Mouse (Mus musculus) liver, embryonic 16.5 days (tissue): ENCODE results near the gene Twist1. TPM values are rescaled to one million over a fixed set of nuclear protein-coding genes. Genes with fewer than 3 reads are reported as not detected.

ENCODE experiments used
- ATAC-seq: fragments of 200-750 bp; cut with Nextera tagmentation; 2 replicates; pipeline ENCODE4 v1.8.0; 2017; ENCODE audit warnings: low read depth, mild to moderate bottlenecking, moderate number of reproducible peaks, moderate library complexity
- H3K27ac ChIP-seq: fragments of 300-500 bp; sonication (generic); 2 replicates; pipeline ENCODE4 v1.5.1; 2014; ENCODE audit warnings: mild to moderate bottlenecking, low read length
- H3K27me3 ChIP-seq: fragments of 300-500 bp; sonication (generic); 2 replicates; pipeline ENCODE4 v1.6.1; 2014; ENCODE audit warnings: low read depth, low read length, mixed read lengths; ENCODE audit not compliant: control insufficient read depth, insufficient read depth
- H3K36me3 ChIP-seq: fragments of 300-500 bp; sonication (generic); 2 replicates; pipeline ENCODE4 v1.6.1; 2014; ENCODE audit warnings: mild to moderate bottlenecking; ENCODE audit not compliant: control insufficient read depth, insufficient read depth
- H3K4me1 ChIP-seq: fragments of 300-500 bp; sonication (generic); 2 replicates; pipeline ENCODE4 v1.6.1; 2014; ENCODE audit warnings: low read depth, low read length, mixed read lengths; ENCODE audit not compliant: control insufficient read depth
- H3K4me2 ChIP-seq: fragments of 300-500 bp; sonication (generic); 2 replicates; pipeline ENCODE4 v1.6.1; 2014; ENCODE audit warnings: low read depth, low read length, mixed read lengths
- H3K4me3 ChIP-seq: fragments of 300-500 bp; sonication (generic); 2 replicates; pipeline ENCODE4 v1.5.1; 2014; ENCODE audit warnings: low read depth, mild to moderate bottlenecking, low read length
- H3K9ac ChIP-seq: fragments of 300-500 bp; sonication (generic); 2 replicates; pipeline ENCODE4 v1.6.1; 2014; ENCODE audit warnings: low read depth, low read length
- H3K9me3 ChIP-seq: fragments of 300-500 bp; sonication (generic); replicated peaks from 2 replicates; pipeline ENCODE4 v1.6.1; 2016; ENCODE audit warnings: low read length; ENCODE audit not compliant: control insufficient read depth
- WGBS: fragments of 180-500 bp; shearing (Covaris S2); extraction: QIAGEN DNeasy Blood & Tissue Kit; methylation state at CpG from one replicate; pipeline ENCODE4 v1.1.7; 2014; ENCODE audit not compliant: insufficient replicate concordance; 5-methylcytosine and 5-hydroxymethylcytosine counted together
- polyA plus RNA-seq: library from polyadenylated mRNA; unstranded; fragments of >200 nt; fragmentation: Nextera tagmentation; extraction: Ambion mirVana; gene quantifications from 2 replicates; pipeline ENCODE4 v1.2.1, GENCODE M21; 2015

Gene Twist1
- polyA plus RNA-seq = 0.05 and 0.06 TPM in 2 replicates

- Histone ChIP-seq H3K9ac (no peak within 1 kb of the TSS), H3K4me1 (peaks cover 2% of the 10 kb centered on the region; the same call in 1 of the 2 replicates), H3K27ac (no peak within 1 kb of the TSS), H3K9me3 (no peaks in the 10 kb centered on the region), H3K4me3 (peak within 1 kb of the TSS; percentile 49), H3K36me3 (no peaks in the 10 kb centered on the region), H3K27me3 (peaks cover 70% of the 10 kb centered on the region), H3K4me2 (peak within 1 kb of the TSS; percentile 59)
- WGBS = under 1% methylated on average over 65 of the region's 105 CpGs
- no peak for ATAC-seq
Observed at GRCm38 (mm10) chr12:33957400-33958240, at the start of gene Twist1. Twist1 (plus strand) TSS chr12:33957671.

GRCm38 (mm10) chr12:33926751-33927150 lies 30.7 kb upstream of the Twist1 start:
- Histone ChIP-seq H3K9me3 (no peaks in the 10 kb centered on the region), H3K36me3 (no peaks in the 10 kb centered on the region), H3K9ac (no peak overlapping the region), H3K27me3 (peaks cover 24% of the 10 kb centered on the region), H3K27ac (no peak overlapping the region), H3K4me3 (no peak overlapping the region), H3K4me1 (no peaks in the 10 kb centered on the region), H3K4me2 (no peak overlapping the region)
- 7% methylated on average over 3 of the region's 3 CpGs for WGBS
- ATAC-seq = no peak

GRCm38 (mm10) chr12:33927334-33928098 lies 30.0 kb upstream of the Twist1 start:
- WGBS = 3% methylated on average over 15 of the region's 15 CpGs
- Histone ChIP-seq H3K9ac (no peak overlapping the region), H3K9me3 (no peaks in the 10 kb centered on the region), H3K4me2 (no peak overlapping the region), H3K27me3 (peaks cover 24% of the 10 kb centered on the region), H3K27ac (no peak overlapping the region), H3K4me1 (no peaks in the 10 kb centered on the region), H3K4me3 (no peak overlapping the region), H3K36me3 (no peaks in the 10 kb centered on the region)
- ATAC-seq = no peak

- Histone ChIP-seq H3K9ac (no peak within 1 kb of the TSS), H3K36me3 (no peaks in the 10 kb centered on the region), H3K4me3 (no peak within 1 kb of the TSS), H3K4me2 (no peak within 1 kb of the TSS), H3K4me1 (no peaks in the 10 kb centered on the region), H3K27me3 (peaks cover 24% of the 10 kb centered on the region), H3K27ac (no peak within 1 kb of the TSS), H3K9me3 (no peaks in the 10 kb centered on the region)
- WGBS = 2% methylated on average over 39 of the region's 39 CpGs
- no peak for ATAC-seq
Observed at GRCm38 (mm10) chr12:33928331-33929192, 28.9 kb upstream of the Twist1 start, which contains the start of gene Ferd3l. Ferd3l (plus strand) TSS chr12:33928425.

- Histone ChIP-seq H3K27me3 (peaks cover 36% of the 10 kb centered on the region), H3K4me2 (no peak overlapping the region), H3K4me1 (peaks cover 2% of the 10 kb centered on the region; the same call in 1 of the 2 replicates), H3K9me3 (no peaks in the 10 kb centered on the region), H3K4me3 (no peak overlapping the region), H3K9ac (no peak overlapping the region), H3K36me3 (no peaks in the 10 kb centered on the region), H3K27ac (no peak overlapping the region)
- ATAC-seq = no peak
- WGBS = 5% methylated on average over 3 of the region's 3 CpGs
Observed at GRCm38 (mm10) chr12:33952843-33953242, 4.6 kb upstream of the Twist1 start.

- H3K27me3 ChIP-seq = peaks cover 53% of the 10 kb centered on the region
- H3K9ac ChIP-seq = no peak overlapping the region
- no peaks in the 10 kb centered on the region for H3K9me3 ChIP-seq
- WGBS = 12% methylated on average over 8 of the region's 8 CpGs
- ATAC-seq = no peak
- no peaks in the 10 kb centered on the region for H3K36me3 ChIP-seq
- H3K27ac ChIP-seq = no peak overlapping the region
- no peak overlapping the region for H3K4me2 ChIP-seq
- peaks cover 2% of the 10 kb centered on the region; the same call in 1 of the 2 replicates for H3K4me1 ChIP-seq
- H3K4me3 ChIP-seq = no peak overlapping the region
Observed at GRCm38 (mm10) chr12:33954931-33955565, 2.4 kb upstream of the Twist1 start.

- H3K27ac ChIP-seq = no peak overlapping the region
- H3K9me3 ChIP-seq = no peaks in the 10 kb centered on the region
- no peak overlapping the region for H3K9ac ChIP-seq
- whole genome bisulfite sequencing = 3% methylated on average over 28 of the region's 28 CpGs
- no peak overlapping the region for H3K4me2 ChIP-seq
- H3K27me3 ChIP-seq = peaks cover 55% of the 10 kb centered on the region
- H3K36me3 ChIP-seq = no peaks in the 10 kb centered on the region
- H3K4me1 ChIP-seq = peaks cover 2% of the 10 kb centered on the region; the same call in 1 of the 2 replicates
- ATAC-seq = no peak
- no peak overlapping the region for H3K4me3 ChIP-seq
Observed at GRCm38 (mm10) chr12:33955606-33956295, 1.7 kb upstream of the Twist1 start.
